Mouse (Mus musculus) bone marrow, adult 2 months (tissue): ENCODE data around the gene Nhlrc3.

ENCODE experiments used
- CTCF ChIP-seq: fragments of 200-500 bp; IDR thresholded peaks from 2 replicates; pipeline ENCODE4 v1.5.1; 2011; ENCODE audit warnings: low read length, control low read depth; ENCODE audit not compliant: control insufficient read depth, insufficient read depth
- POLR2A ChIP-seq: fragments of 200-500 bp; IDR thresholded peaks from 2 replicates; pipeline ENCODE4 v1.6.1; 2011; ENCODE audit warnings: low read depth, mild to moderate bottlenecking, control low read depth, low read length, borderline replicate concordance; ENCODE audit not compliant: control insufficient read depth

GRCm38 (mm10) chr3:53467356-53467755, 4.2 kb upstream of the Nhlrc3 start:
- TF ChIP-seq POLR2A (no peak), CTCF (no peak)
